Mouse (Mus musculus): ENCODE measurements around the gene Gpx2. TPM values are rescaled to one million over a fixed set of nuclear protein-coding genes. Genes with fewer than 3 reads are reported as not detected.

Gpx2 gene
- polyA plus RNA-seq, 1 experiment, result 0.13 TPM

GRCm38 (mm10) chr12:76784056-76784619 is 11.2 kb downstream of the Gpx2 start:
- H3K4me1 ChIP-seq (ENCODE audit: control insufficient read depth, insufficient read depth, low read length), result no peaks in the 10 kb centered on the region
- no peak overlapping the region for H3K27ac ChIP-seq (ENCODE audit: insufficient read depth, low read length)
- no peak for TF ChIP-seq CTCF (IDR thresholded peaks at IDR 0.05; ENCODE audit: extremely low read depth, insufficient read depth, low read length)
- H3K4me3 ChIP-seq (ENCODE audit: insufficient read depth, low read length), result no peak overlapping the region

GRCm38 (mm10) chr12:76780639-76781468 is 14.5 kb downstream of the Gpx2 start:
- no peak overlapping the region for H3K27ac ChIP-seq (ENCODE audit: insufficient read depth, low read length)
- no peaks in the 10 kb centered on the region for H3K4me1 ChIP-seq (ENCODE audit: control insufficient read depth, insufficient read depth, low read length)
- no peak overlapping the region for H3K4me3 ChIP-seq (ENCODE audit: insufficient read depth, low read length)
- TF ChIP-seq POLR2A (IDR thresholded peaks at IDR 0.05; ENCODE audit: extremely low read depth, insufficient read depth, low read length) (no peak), CTCF (IDR thresholded peaks at IDR 0.05; ENCODE audit: extremely low read depth, insufficient read depth, low read length) (no peak)

GRCm38 (mm10) chr12:76779951-76780350 is 15.4 kb downstream of the Gpx2 start:
- no peak overlapping the region for H3K4me3 ChIP-seq (ENCODE audit: insufficient read depth, low read length)
- no peak overlapping the region for H3K27ac ChIP-seq (ENCODE audit: insufficient read depth, low read length)
- TF ChIP-seq POLR2A (IDR thresholded peaks at IDR 0.05; ENCODE audit: extremely low read depth, insufficient read depth, low read length) (no peak), CTCF (IDR thresholded peaks at IDR 0.05; ENCODE audit: extremely low read depth, insufficient read depth, low read length) (no peak)
- no peaks in the 10 kb centered on the region for H3K4me1 ChIP-seq (ENCODE audit: control insufficient read depth, insufficient read depth, low read length)

DNA sequence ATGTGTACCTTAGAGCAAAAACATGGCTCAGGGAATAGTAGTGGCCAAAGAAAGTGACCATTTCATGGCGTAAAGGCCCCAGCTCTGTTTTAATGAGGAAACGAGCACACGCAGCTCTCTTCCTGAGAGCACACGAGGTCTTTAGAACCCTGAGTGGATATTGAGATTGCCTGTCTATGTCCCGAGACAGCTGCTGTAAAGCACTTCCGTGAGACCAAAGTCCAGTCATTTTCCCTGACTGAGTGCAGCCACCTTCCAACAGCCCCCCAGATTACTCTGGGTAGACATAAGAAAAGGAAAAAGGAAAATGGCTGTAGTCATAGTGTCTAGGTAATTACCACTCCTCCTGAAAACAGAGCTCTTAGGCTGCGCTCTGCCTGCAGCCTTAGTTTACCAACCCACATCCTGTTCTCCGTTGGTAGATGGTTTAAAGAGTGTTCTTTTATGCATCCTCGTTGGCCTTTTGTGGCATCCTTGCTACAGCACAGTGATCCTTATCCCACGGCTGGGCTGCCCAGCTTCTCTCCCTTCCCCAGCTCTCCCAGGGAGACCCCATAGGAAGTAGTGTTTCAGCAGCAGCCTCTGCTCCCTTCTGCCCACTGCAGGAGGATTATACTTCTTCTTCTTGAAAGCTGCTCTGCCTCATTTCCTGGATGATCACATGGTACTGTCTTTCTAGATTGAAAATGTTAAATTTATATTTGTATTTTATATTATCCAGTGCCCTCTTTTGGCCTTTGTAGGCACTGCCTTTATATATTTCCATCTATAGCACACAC is 16.9 kb downstream of the Gpx2 start:
- TF ChIP-seq POLR2A (IDR thresholded peaks at IDR 0.05; ENCODE audit: extremely low read depth, insufficient read depth, low read length) (no peak), CTCF (IDR thresholded peaks at IDR 0.05; ENCODE audit: extremely low read depth, insufficient read depth, low read length) (no peak)
- Histone ChIP-seq H3K4me1 (ENCODE audit: control insufficient read depth, insufficient read depth, low read length) (no peaks in the 10 kb centered on the region), H3K27ac (ENCODE audit: insufficient read depth, low read length) (no peak overlapping the region)

DNA sequence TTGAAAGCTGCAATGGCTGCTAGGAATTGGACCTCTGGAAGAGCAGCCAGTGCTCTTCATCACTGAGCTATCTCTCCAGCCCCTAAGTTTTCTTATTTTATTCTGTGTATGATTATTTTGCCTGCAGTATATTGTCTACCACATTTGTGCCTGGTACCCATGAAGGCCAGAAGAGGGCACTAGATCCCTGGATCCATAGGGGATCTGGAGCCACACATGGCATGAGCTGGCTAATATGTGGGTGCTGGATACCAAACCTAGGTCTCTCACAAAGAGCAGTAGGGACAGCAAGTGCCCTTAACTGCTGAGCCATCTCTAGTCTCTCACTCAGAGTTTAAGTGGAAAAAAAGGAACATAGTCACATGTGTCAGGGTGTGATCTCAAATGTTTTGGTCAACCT is 17.5 kb downstream of the Gpx2 start:
- H3K4me1 ChIP-seq (ENCODE audit: control insufficient read depth, insufficient read depth, low read length), result no peaks in the 10 kb centered on the region
- no peak overlapping the region for H3K27ac ChIP-seq (ENCODE audit: insufficient read depth, low read length)
- H3K4me3 ChIP-seq (ENCODE audit: insufficient read depth, low read length), result no peak overlapping the region
- TF ChIP-seq CTCF (IDR thresholded peaks at IDR 0.05; ENCODE audit: extremely low read depth, insufficient read depth, low read length), result no peak
- no peak for TF ChIP-seq POLR2A (IDR thresholded peaks at IDR 0.05; ENCODE audit: extremely low read depth, insufficient read depth, low read length)

More for the DNA sequence above, 16.9 kb downstream of the Gpx2 start:
- H3K4me3 ChIP-seq (ENCODE audit: insufficient read depth, low read length), result no peak overlapping the region

DNA sequence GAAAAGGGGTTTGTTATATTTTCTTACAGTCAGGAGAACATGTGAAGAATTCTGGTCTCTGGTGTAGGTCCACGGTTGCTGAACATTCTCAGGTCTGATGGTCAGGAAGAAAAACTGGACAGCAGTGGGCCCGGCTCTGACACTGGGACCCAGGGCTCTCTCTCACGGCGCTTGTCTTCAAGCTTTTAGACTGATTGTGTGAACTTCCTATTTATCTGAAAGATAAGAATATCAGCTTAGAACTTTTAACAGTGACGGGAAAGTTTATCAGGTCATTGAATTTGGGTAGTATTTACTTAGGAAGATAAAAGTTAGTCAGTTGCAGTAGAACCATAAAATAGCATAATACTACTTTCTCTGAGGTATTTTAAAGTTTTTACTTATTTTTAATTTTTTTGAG is 18.5 kb downstream of the Gpx2 start:
- TF ChIP-seq POLR2A (IDR thresholded peaks at IDR 0.05; ENCODE audit: extremely low read depth, insufficient read depth, low read length) (no peak), CTCF (IDR thresholded peaks at IDR 0.05; ENCODE audit: extremely low read depth, insufficient read depth, low read length) (no peak)
- no peak overlapping the region for H3K27ac ChIP-seq (ENCODE audit: insufficient read depth, low read length)
- H3K4me1 ChIP-seq (ENCODE audit: control insufficient read depth, insufficient read depth, low read length), result no peaks in the 10 kb centered on the region
- no peak overlapping the region for H3K4me3 ChIP-seq (ENCODE audit: insufficient read depth, low read length)

DNA sequence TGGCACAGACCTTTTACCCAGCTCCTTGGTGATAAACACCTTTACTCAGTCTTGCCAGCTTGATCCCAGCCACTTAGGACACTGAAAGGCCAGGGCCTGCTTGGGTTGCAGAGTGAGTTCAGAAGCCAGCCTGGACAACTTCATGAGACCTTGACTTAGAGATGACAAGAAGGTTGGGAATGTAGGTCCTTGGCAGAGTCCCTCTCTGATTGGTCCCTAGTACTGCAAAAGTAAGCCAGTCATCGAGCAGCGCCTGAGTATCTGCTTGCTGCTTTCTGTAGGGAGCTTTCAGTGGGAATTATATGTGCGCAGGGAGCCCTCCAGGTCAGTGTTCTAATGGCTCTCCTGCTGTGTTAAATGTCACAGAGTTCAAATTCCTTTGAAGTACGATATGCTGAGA is 20.2 kb downstream of the Gpx2 start:
- no peaks in the 10 kb centered on the region for H3K4me1 ChIP-seq (ENCODE audit: control insufficient read depth, insufficient read depth, low read length)
- H3K4me3 ChIP-seq (ENCODE audit: insufficient read depth, low read length), result no peak overlapping the region
- no peak for TF ChIP-seq POLR2A (IDR thresholded peaks at IDR 0.05; ENCODE audit: extremely low read depth, insufficient read depth, low read length)
- TF ChIP-seq CTCF (IDR thresholded peaks at IDR 0.05; ENCODE audit: extremely low read depth, insufficient read depth, low read length), result no peak
- no peak overlapping the region for H3K27ac ChIP-seq (ENCODE audit: insufficient read depth, low read length)

GRCm38 (mm10) chr12:76774652-76775051 is 20.7 kb downstream of the Gpx2 start:
- TF ChIP-seq CTCF (IDR thresholded peaks at IDR 0.05; ENCODE audit: extremely low read depth, insufficient read depth, low read length), result no peak
- no peak for TF ChIP-seq POLR2A (IDR thresholded peaks at IDR 0.05; ENCODE audit: extremely low read depth, insufficient read depth, low read length)
- Histone ChIP-seq H3K4me3 (ENCODE audit: insufficient read depth, low read length) (no peak overlapping the region), H3K4me1 (ENCODE audit: control insufficient read depth, insufficient read depth, low read length) (no peaks in the 10 kb centered on the region), H3K27ac (ENCODE audit: insufficient read depth, low read length) (no peak overlapping the region)

DNA sequence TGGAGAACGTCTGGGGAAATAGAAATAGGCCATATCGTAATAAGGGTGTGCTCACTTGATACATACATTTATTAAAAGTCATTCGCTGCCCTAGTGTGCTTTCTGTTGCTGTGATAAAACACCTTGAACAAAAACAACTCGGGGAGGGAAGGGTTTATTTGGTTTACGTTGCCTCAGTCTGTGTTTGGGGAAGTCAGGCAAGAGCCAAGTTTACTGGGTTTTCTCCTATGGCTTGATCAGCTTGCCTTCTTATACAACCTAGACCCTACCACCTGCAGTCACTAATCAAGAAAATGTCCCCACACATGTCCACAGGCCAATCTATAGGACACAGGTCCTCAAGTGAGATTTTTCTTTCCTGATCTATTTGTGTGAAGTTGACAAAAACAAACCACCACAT is 23.8 kb downstream of the Gpx2 start:
- Histone ChIP-seq H3K4me1 (ENCODE audit: control insufficient read depth, insufficient read depth, low read length) (no peaks in the 10 kb centered on the region), H3K4me3 (ENCODE audit: insufficient read depth, low read length) (no peak overlapping the region), H3K27ac (ENCODE audit: insufficient read depth, low read length) (no peak overlapping the region)
- no peak for TF ChIP-seq POLR2A (IDR thresholded peaks at IDR 0.05; ENCODE audit: extremely low read depth, insufficient read depth, low read length)
- no peak for TF ChIP-seq CTCF (IDR thresholded peaks at IDR 0.05; ENCODE audit: extremely low read depth, insufficient read depth, low read length)

Data from cortical plate, adult 2 months (tissue).